In the genomic region with DNA sequence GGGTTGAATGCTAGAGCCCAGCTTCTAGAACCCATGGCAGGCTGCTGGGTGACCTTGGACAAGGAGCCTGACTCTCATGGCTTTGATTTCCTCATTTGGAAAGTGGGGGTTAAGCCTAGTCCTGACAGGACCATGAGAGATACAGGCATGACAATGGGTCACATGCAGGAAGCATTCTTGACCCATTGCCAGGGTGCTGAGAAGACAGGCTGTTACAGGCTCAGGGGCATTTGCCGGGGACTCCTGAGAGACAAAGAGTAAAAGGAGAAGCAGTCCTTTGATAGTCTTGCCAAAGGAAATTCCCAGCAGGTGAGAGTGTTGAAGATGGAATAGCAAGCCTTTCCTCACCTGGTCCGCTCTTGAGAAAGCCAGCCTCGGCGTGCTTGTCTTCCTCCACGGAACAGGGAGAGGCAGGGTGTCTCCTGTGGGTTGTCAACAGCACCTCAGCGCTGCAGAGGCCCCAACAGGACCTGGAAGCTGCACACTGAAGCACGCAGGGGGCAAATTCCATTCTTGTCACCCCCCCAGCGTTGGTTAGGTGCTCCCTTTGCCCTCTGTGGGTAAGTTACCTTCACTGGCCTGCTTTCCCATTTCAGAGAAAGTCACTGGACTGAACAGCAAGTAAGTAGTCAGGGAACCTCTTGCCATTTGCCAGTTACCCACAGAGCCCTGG, we compare ENCODE assay signal across 10 mouse cellular contexts.
DNase-seq lines count a peak whose midpoint lies in the region; TF ChIP-seq lines count a peak whose summit lies in the region.
"Had no signal": no experiment of that assay in that cellular context is flagged by ENCODE, and none has a peak within 500 bp of the region (broad histone marks: within the 10 kb centered on the region; RNA-seq: fewer than 3 reads in every experiment).

No protein-coding gene starts in this region.

- no peaks in the 10 kb centered on the region for H3K36me3 ChIP-seq in hindbrain, embryonic 10.5 days
- H3K36me3 ChIP-seq: embryonic facial prominence, embryonic 13.5 days had no signal

- H3K4me3 ChIP-seq in hindbrain, embryonic 10.5 days, result no peak overlapping the region
- H3K4me3 ChIP-seq: embryonic facial prominence, embryonic 13.5 days had no signal

- DNase-seq in adrenal gland, postnatal 14 days, result peak; percentile 61
- DNase-seq in adrenal gland, adult 8-10 months, result no peak
- peak; percentile 8 for DNase-seq in brain, embryonic 14.5 days (ENCODE audit: low read depth)
- peak; percentile 26 for DNase-seq in heart, adult 8-10 months (ENCODE audit: low spot score)
- peak; percentile 80 to 86 for DNase-seq in kidney, postnatal 25 days
- no peak for DNase-seq in spleen, postnatal 14 days (ENCODE audit: low spot score in 2 of 2)
- no peak for DNase-seq in retina, postnatal 1 day
- DNase-seq in hindbrain, embryonic 10.5 days (ENCODE audit: low spot score), result no peak
- DNase-seq: right cerebral cortex, adult 18-20 months had no signal

- no peak for TF ChIP-seq CTCF in brain, embryonic 14.5 days (IDR thresholded peaks at IDR 0.05; ENCODE audit: borderline replicate concordance, extremely low read depth, insufficient read depth, insufficient read length)

- WGBS in hindbrain, embryonic 10.5 days, result 74% methylated on average over 8 of the region's 8 CpGs

- H3K9me3 ChIP-seq in hindbrain, embryonic 10.5 days, result no peaks in the 10 kb centered on the region
- H3K9me3 ChIP-seq: embryonic facial prominence, embryonic 13.5 days had no signal

- no peak for TF ChIP-seq POLR2A in brain, embryonic 14.5 days (IDR thresholded peaks at IDR 0.05; ENCODE audit: borderline replicate concordance, extremely low read depth, insufficient read depth, insufficient read length, poor library complexity, severe bottlenecking)

- H3K27ac ChIP-seq in hindbrain, embryonic 10.5 days, result no peak overlapping the region
- H3K27ac ChIP-seq: embryonic facial prominence, embryonic 13.5 days had no signal

- H3K27me3 ChIP-seq in hindbrain, embryonic 10.5 days (ENCODE audit: insufficient read depth, poor library complexity, severe bottlenecking), result no peaks in the 10 kb centered on the region; the same call in 1 of the 2 replicates
- H3K27me3 ChIP-seq: embryonic facial prominence, embryonic 13.5 days had no signal

- H3K4me1 ChIP-seq in hindbrain, embryonic 10.5 days (replicated peaks), result no peaks in the 10 kb centered on the region
- H3K4me1 ChIP-seq: embryonic facial prominence, embryonic 13.5 days had no signal

Comparison
In these comparisons a context has a peak if more than half of its experiments do, and no peak if none do; other contexts are left out.
1. DNase-seq: peak in adrenal gland, postnatal 14 days (single experiment), brain, embryonic 14.5 days (single experiment), heart, adult 8-10 months (single experiment) and kidney, postnatal 25 days (2 of 2); none in adrenal gland, adult 8-10 months (single experiment), spleen, postnatal 14 days (0 of 2), retina, postnatal 1 day (single experiment) and hindbrain, embryonic 10.5 days (single experiment).